Mouse (Mus musculus): ENCODE data around the gene Krtap6-5.
"Not testable (repeated sequence)": the region's sequence is repeated elsewhere in the genome, so short reads cannot be mapped to it uniquely, and the experiment has no call there.

DNA sequence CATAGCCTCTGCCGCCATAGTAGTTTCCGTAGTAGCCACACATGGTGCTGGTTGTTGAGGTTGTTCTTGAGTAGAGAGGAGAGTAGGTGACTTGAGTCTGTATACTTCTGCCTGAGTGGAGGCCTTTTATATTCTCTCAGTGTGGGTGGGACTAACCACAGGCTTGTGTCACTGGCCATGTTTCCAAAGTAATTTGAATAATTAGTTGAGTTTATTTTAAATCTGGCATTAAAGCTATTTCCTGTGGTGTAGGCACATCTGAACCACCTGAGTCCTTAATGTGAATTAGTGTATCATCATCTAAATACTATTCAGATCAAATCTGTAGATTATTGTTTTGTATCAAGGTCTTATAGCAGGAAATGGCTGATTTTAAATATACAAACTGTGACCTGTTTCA lies 16.2 kb upstream of the Krtap6-5 start, which contains the start of gene 1110025L11Rik:
- not testable (repeated sequence) for TF ChIP-seq CTCF (conservative IDR thresholded peaks at IDR 0.05; ENCODE audit: low read length); POU5F1 (IDR thresholded peaks at IDR 0.05; ENCODE audit: borderline replicate concordance, low read length); NANOG (IDR thresholded peaks at IDR 0.05; ENCODE audit: borderline replicate concordance, low read length)
